Mouse (Mus musculus) liver, postnatal 0 days (tissue): ENCODE data around the gene 1700008O03Rik. TPM values are rescaled to one million over a fixed set of nuclear protein-coding genes. Genes with fewer than 3 reads are reported as not detected.

ENCODE experiments used
- ATAC-seq: fragments of 200-750 bp; cut with Nextera tagmentation; 2 replicates; pipeline ENCODE4 v1.8.0; 2017; ENCODE audit warnings: mild to moderate bottlenecking, moderate library complexity
- DNase-seq: peaks from one replicate; pipeline ENCODE4 v3.0.0-alpha.2; 2016
- H3K27ac ChIP-seq: fragments of 300-500 bp; sonication (generic); 2 replicates; pipeline ENCODE4 v1.5.1; 2014; ENCODE audit warnings: antibody characterized with exemption, moderate library complexity, mild to moderate bottlenecking, low read depth
- H3K27me3 ChIP-seq: fragments of 300-500 bp; sonication (generic); 2 replicates; pipeline ENCODE4 v1.6.1; 2014; ENCODE audit warnings: low read length, control low read depth, mixed read lengths; ENCODE audit not compliant: insufficient read depth
- H3K36me3 ChIP-seq: fragments of 300-500 bp; sonication (generic); replicated peaks from 2 replicates; pipeline ENCODE4 v1.6.1; 2014; ENCODE audit warnings: mild to moderate bottlenecking, control low read depth, low read length, moderate library complexity, mixed read lengths; ENCODE audit not compliant: insufficient read depth
- H3K4me1 ChIP-seq: fragments of 300-500 bp; sonication (generic); 2 replicates; pipeline ENCODE4 v1.6.1; 2014; ENCODE audit warnings: antibody characterized with exemption, mild to moderate bottlenecking, control low read depth; ENCODE audit not compliant: insufficient read depth
- H3K4me2 ChIP-seq: fragments of 300-500 bp; sonication (generic); 2 replicates; pipeline ENCODE4 v1.6.1; 2014; ENCODE audit warnings: low read depth, mild to moderate bottlenecking, low read length, moderate library complexity, mixed read lengths
- H3K4me3 ChIP-seq: fragments of 300-500 bp; sonication (generic); 2 replicates; pipeline ENCODE4 v1.5.1; 2014; ENCODE audit warnings: low read depth, low read length
- H3K9ac ChIP-seq: fragments of 300-500 bp; sonication (generic); replicated peaks from 2 replicates; pipeline ENCODE4 v1.6.1; 2014; ENCODE audit warnings: mild to moderate bottlenecking, moderate library complexity
- H3K9me3 ChIP-seq: fragments of 300-500 bp; sonication (generic); 2 replicates; pipeline ENCODE4 v1.6.1; 2016; ENCODE audit warnings: mild to moderate bottlenecking, control low read depth, low read length, mixed read lengths
- CTCF ChIP-seq: sonication (generic); IDR thresholded peaks from 2 replicates; pipeline ENCODE4 v1.5.1; 2016; ENCODE audit warnings: antibody characterized with exemption, low read depth
- EP300 ChIP-seq: IDR thresholded peaks from 2 replicates; pipeline ENCODE4 v1.6.1; 2016; ENCODE audit warnings: antibody characterized with exemption, low read depth, mild to moderate bottlenecking
- WGBS: fragments of 180-500 bp; shearing (Covaris S2); extraction: QIAGEN DNeasy Blood & Tissue Kit; methylation state at CpG from one replicate; pipeline ENCODE4 v1.1.7; 2014; ENCODE audit not compliant: insufficient replicate concordance; 5-methylcytosine and 5-hydroxymethylcytosine counted together
- polyA plus RNA-seq: library from polyadenylated mRNA; unstranded; fragments of >200 nt; fragmentation: Nextera tagmentation; extraction: Ambion mirVana; gene quantifications from 2 replicates; pipeline ENCODE4 v1.2.1, GENCODE M21; 2015

The 1700008O03Rik gene
- polyA plus RNA-seq: 0.15 and 0.18 TPM in 2 replicates

DNA sequence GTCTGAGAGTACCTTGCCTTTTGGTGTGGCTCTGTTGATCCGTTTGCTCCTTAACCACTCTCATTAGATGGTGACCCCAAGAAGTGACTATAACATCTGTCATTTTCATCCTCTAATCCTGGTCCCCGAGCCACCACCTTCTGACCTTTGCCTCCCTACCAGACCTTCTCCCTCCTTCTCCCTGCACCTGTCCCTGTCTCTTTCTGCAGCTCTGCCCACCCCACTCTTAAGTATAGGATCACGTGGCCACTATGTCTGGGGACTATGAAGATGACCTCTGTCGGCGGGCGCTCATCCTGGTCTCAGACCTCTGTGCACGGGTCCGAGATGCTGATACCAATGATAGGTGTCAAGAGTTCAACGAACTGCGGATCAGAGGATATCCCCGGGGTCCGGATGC, at the start of gene 1700008O03Rik:
Gene 1700008O03Rik, minus strand, starts transcription at position 101 of the 400 bp plus-strand sequence.
- H3K4me2 ChIP-seq: peak within 1 kb of the TSS; percentile 73
- ATAC-seq: no peak
- H3K4me1 ChIP-seq: peaks cover 8% of the 10 kb centered on the region
- no peak for DNase-seq
- peaks cover 19% of the 10 kb centered on the region for H3K27me3 ChIP-seq
- peak within 1 kb of the TSS; percentile 37 for H3K4me3 ChIP-seq
- H3K9me3 ChIP-seq: no peaks in the 10 kb centered on the region
- no peaks in the 10 kb centered on the region for H3K36me3 ChIP-seq
- no peak within 1 kb of the TSS for H3K27ac ChIP-seq
- 71% methylated on average over 12 of the region's 12 CpGs for WGBS
- no peak within 1 kb of the TSS for H3K9ac ChIP-seq
- no peak for TF ChIP-seq EP300
- no peak for TF ChIP-seq CTCF

DNA sequence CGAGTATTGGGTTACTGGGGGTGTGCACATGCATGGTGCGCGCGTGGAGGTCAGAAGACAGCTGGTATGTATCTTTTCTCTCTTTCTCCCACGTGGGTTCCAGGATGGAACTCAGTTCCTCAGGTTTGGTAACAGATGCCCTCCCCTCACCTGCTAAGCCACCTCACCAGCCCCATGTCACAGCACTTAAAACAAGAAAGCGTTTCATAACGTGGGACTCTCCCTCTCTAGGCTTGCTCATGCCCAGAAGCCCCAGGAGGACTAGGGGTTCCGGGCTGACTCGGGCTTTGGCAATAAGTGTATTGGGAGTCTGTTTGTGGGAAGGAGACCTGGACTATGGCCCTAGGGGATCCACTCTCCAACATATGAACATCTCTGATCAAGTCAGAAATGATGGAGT, 48.5 kb upstream of the 1700008O03Rik start:
- TF ChIP-seq CTCF: no peak
- H3K27ac ChIP-seq: no peak overlapping the region
- no peak overlapping the region for H3K9ac ChIP-seq
- no peak overlapping the region for H3K4me3 ChIP-seq
- no peaks in the 10 kb centered on the region for H3K4me1 ChIP-seq
- peaks cover 49% of the 10 kb centered on the region for H3K27me3 ChIP-seq
- H3K36me3 ChIP-seq: no peaks in the 10 kb centered on the region
- no peak for ATAC-seq
- DNase-seq: no peak
- H3K4me2 ChIP-seq: no peak overlapping the region
- 63% methylated on average over 9 of the region's 9 CpGs for WGBS
- no peaks in the 10 kb centered on the region for H3K9me3 ChIP-seq

DNA sequence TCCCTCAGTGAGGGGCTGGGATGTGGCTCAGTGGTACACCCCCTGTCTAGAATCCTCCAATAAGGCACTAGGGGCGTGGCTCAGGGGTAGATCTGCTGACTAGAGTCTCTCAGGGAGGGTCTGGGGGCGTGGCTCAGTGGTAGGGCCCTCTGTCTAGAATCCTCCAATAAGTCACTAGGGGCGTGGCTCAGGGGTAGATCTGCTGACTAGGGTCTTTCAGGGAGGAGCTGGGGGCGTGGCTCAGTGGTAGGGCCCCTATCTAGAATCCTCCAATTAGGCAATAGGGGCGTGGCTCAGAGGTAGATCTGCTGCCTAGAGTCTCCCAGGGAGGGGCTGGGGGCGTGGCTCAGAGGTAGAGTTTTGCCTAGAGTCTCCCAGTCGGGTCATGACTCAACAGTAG, 47.8 kb upstream of the 1700008O03Rik start:
- no peaks in the 10 kb centered on the region for H3K4me1 ChIP-seq
- no peak for TF ChIP-seq CTCF
- no peaks in the 10 kb centered on the region for H3K9me3 ChIP-seq
- H3K27ac ChIP-seq: no peak overlapping the region
- no peak overlapping the region for H3K9ac ChIP-seq
- DNase-seq (peak; percentile 34), ATAC-seq (peak; percentile 29; the same call in 1 of the 2 replicates)
- no peak overlapping the region for H3K4me2 ChIP-seq
- peaks cover 49% of the 10 kb centered on the region for H3K27me3 ChIP-seq
- no peaks in the 10 kb centered on the region for H3K36me3 ChIP-seq
- H3K4me3 ChIP-seq: no peak overlapping the region
- 8% methylated on average over 7 of the region's 7 CpGs for WGBS

DNA sequence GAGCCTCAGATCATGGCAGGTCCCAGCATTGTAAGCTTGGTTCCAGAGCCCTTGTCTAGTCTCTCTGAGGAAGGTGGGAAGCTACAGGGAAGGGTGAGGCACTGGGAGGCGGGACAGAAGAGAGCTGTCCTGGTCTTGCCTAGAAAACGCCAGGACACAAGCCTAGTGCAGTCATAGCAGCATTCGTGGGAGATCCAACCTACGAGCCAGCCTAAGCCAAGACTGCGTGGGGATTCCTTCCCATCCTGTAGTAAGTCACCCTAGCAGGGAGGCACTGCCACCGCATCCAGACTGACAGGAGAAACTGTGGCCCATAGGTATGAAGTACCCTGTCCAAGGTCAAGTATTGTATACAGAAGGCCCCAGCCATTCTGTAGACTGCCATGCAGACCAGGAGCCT, 46.9 kb upstream of the 1700008O03Rik start:
- no peaks in the 10 kb centered on the region for H3K4me1 ChIP-seq
- TF ChIP-seq CTCF: no peak
- TF ChIP-seq EP300: no peak
- no peak overlapping the region for H3K9ac ChIP-seq
- ATAC-seq (no peak), DNase-seq (no peak)
- peaks cover 51% of the 10 kb centered on the region for H3K27me3 ChIP-seq
- H3K4me3 ChIP-seq: no peak overlapping the region
- H3K27ac ChIP-seq: no peak overlapping the region
- H3K9me3 ChIP-seq: no peaks in the 10 kb centered on the region
- H3K36me3 ChIP-seq: no peaks in the 10 kb centered on the region
- H3K4me2 ChIP-seq: no peak overlapping the region
- WGBS: 68% methylated on average over 6 of the region's 6 CpGs

DNA sequence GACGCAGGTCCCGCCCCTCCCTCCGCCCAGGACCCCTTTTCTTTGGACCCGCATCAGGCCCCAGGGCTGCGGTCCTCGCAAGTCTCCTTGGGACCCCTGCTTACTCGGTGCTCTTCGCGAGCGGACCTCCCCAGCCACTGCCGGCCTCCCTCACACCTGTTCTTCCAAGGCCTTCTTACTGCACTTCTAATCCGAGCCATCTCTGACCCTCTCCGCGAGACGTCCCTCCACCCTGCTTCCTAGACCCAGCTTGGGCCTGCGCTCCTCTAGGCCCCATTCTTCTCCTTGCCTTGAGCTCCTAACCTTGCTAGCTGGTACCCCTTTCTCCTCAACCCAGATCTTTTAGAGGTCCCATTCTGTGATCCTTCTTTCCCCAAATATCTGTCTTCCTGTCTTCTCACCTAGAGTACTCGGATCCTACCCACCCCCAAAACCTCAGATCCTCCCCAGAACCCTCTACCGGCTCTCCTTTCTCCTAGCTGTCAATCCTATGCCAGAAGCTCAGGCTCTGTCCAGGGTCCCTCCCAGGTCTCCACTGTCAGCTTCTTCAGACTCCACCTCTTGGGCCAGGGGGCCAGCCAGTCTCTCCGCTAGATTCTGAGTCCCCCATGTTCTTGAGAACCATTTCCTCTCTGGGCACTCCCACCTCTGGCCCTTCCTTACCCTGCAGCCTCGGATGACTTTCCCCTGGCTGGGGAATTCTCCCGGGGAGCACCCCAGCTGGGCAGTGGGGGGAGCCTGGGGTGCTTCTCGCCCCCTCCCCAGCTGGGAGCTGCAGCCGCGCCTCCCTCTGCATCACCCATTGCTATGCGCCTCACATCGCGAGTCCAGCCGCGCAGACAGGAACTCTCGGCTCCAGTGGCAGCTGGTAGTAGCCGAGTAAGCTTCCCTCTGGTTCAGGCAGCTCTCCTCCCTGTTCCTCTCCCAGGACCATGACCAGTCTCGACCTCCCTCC, 44.2 kb upstream of the 1700008O03Rik start:
- Histone ChIP-seq H3K9ac (no peak overlapping the region), H3K4me3 (no peak overlapping the region), H3K27ac (no peak overlapping the region), H3K4me2 (no peak overlapping the region), H3K36me3 (no peaks in the 10 kb centered on the region), H3K4me1 (no peaks in the 10 kb centered on the region), H3K9me3 (no peaks in the 10 kb centered on the region), H3K27me3 (peaks cover 62% of the 10 kb centered on the region)
- DNase-seq: no peak
- 7% methylated on average over 29 of the region's 32 CpGs for WGBS
- TF ChIP-seq EP300: no peak
- no peak for TF ChIP-seq CTCF
- no peak for ATAC-seq

- H3K4me1 ChIP-seq: no peaks in the 10 kb centered on the region
- DNase-seq (no peak), ATAC-seq (no peak)
- peaks cover 62% of the 10 kb centered on the region for H3K27me3 ChIP-seq
- TF ChIP-seq EP300: no peak
- no peak for TF ChIP-seq CTCF
- no peak within 1 kb of the TSS for H3K4me2 ChIP-seq
- H3K9me3 ChIP-seq: no peaks in the 10 kb centered on the region
- no peak within 1 kb of the TSS for H3K9ac ChIP-seq
- no peaks in the 10 kb centered on the region for H3K36me3 ChIP-seq
- no peak within 1 kb of the TSS for H3K27ac ChIP-seq
- WGBS: under 1% methylated on average over 21 of the region's 69 CpGs
- H3K4me3 ChIP-seq: no peak within 1 kb of the TSS
Measured at GRCm38 (mm10) chr7:44428968-44429521, 43.4 kb upstream of the 1700008O03Rik start, which contains the start of gene Lrrc4b. Gene Lrrc4b (plus strand): TSS chr7:44429018.
